Mouse (Mus musculus): ENCODE measurements around the gene Fam174b.

DNA sequence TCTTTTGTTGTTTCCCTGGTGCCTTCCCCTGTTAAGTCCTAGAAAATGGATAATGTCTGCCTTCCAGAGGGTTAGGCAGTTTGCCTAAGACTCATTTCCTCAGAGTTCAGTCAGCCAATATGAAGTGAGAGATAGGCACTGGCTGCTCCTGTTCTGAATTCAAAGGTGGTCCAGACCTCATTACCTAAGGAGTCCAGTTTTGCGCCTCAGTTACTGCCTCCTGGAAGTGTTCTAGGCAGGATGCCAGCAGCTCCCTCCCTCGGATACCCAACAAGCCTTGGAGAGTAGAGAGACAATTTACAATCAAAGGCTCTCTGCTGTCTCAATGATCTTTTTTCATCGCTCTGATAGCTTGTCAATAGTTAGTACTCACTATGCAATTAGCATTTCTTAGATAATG lies 19.1 kb upstream of the Fam174b start:
- no peak for TF ChIP-seq CTCF (IDR thresholded peaks at IDR 0.05; ENCODE audit: extremely low read depth, insufficient read length, insufficient replicate concordance, low read depth, low read length)
- TF ChIP-seq POLR2A (IDR thresholded peaks at IDR 0.05; ENCODE audit: low read depth, low read length) = no peak
